Mouse (Mus musculus): ENCODE results near the gene B3gntl1. TPM values are rescaled to one million over a fixed set of nuclear protein-coding genes. Genes with fewer than 3 reads are reported as not detected.
A peak's percentile ranks its signal among the peaks of the same experiment; 100 is the strongest.

B3gntl1 gene
- total and polyA plus RNA-seq, 3 experiments = 3.8 to 5.9 (median 4.8) TPM

GRCm38 (mm10) chr11:121679581-121679980 lies 6.6 kb upstream of the B3gntl1 start:
- no peaks in the 10 kb centered on the region for H3K36me3 ChIP-seq (ENCODE audit: control insufficient read depth, insufficient read depth, low read length)
- H3K79me2 ChIP-seq (replicated peaks; ENCODE audit: control insufficient read depth, insufficient read depth, low read length) = no peaks in the 10 kb centered on the region
- TF ChIP-seq EP300 (IDR thresholded peaks at IDR 0.05; ENCODE audit: insufficient read depth, low read depth, low read length) (no peak), CTCF (IDR thresholded peaks at IDR 0.05) (no peak), POLR2A (IDR thresholded peaks at IDR 0.05; ENCODE audit: insufficient read depth, low read depth, low read length) (no peak)
- no peaks in the 10 kb centered on the region for H3K27me3 ChIP-seq (ENCODE audit: control insufficient read depth, insufficient read depth, low read length)
- 71% methylated on average over 2 of the region's 2 CpGs for WGBS
- H3K4me1 ChIP-seq (ENCODE audit: control insufficient read depth, insufficient read depth, low read length) = no peaks in the 10 kb centered on the region
- no peak overlapping the region for H3K4me3 ChIP-seq
- DNase-seq = no peak
- intact Hi-C loops (cut with DNase I) = no loop called here
- H3K9ac ChIP-seq (ENCODE audit: low read depth, low read length) = no peak overlapping the region
- H3K27ac ChIP-seq = no peak overlapping the region

GRCm38 (mm10) chr11:121676836-121677235 lies 3.9 kb upstream of the B3gntl1 start:
- TF ChIP-seq EP300 (IDR thresholded peaks at IDR 0.05; ENCODE audit: insufficient read depth, low read depth, low read length) (no peak), CTCF (IDR thresholded peaks at IDR 0.05) (no peak), POLR2A (IDR thresholded peaks at IDR 0.05; ENCODE audit: insufficient read depth, low read depth, low read length) (no peak)
- Histone ChIP-seq H3K4me1 (ENCODE audit: control insufficient read depth, insufficient read depth, low read length) (peaks cover 2% of the 10 kb centered on the region), H3K27ac (no peak overlapping the region), H3K36me3 (ENCODE audit: control insufficient read depth, insufficient read depth, low read length) (no peaks in the 10 kb centered on the region), H3K9ac (ENCODE audit: low read depth, low read length) (no peak overlapping the region), H3K79me2 (replicated peaks; ENCODE audit: control insufficient read depth, insufficient read depth, low read length) (no peaks in the 10 kb centered on the region), H3K27me3 (ENCODE audit: control insufficient read depth, insufficient read depth, low read length) (no peaks in the 10 kb centered on the region), H3K4me3 (no peak overlapping the region)
- no peak for DNase-seq
- intact Hi-C loops (cut with DNase I) = no loop called here
- WGBS = 82% methylated on average over 2 of the region's 2 CpGs

- WGBS = 27% methylated on average over 7 of the region's 7 CpGs
- Histone ChIP-seq H3K36me3 (ENCODE audit: control insufficient read depth, insufficient read depth, low read length) (no peaks in the 10 kb centered on the region), H3K27me3 (ENCODE audit: control insufficient read depth, insufficient read depth, low read length) (no peaks in the 10 kb centered on the region), H3K4me1 (ENCODE audit: control insufficient read depth, insufficient read depth, low read length) (peaks cover 2% of the 10 kb centered on the region), H3K27ac (peak overlapping the region; percentile 97), H3K4me3 (peak overlapping the region; percentile 70), H3K79me2 (replicated peaks; ENCODE audit: control insufficient read depth, insufficient read depth, low read length) (no peaks in the 10 kb centered on the region), H3K9ac (ENCODE audit: low read depth, low read length) (peak overlapping the region; percentile 18)
- peak; percentile 12; the same call in 1 of the 2 replicates for TF ChIP-seq CTCF (IDR thresholded peaks at IDR 0.05)
- TF ChIP-seq POLR2A (IDR thresholded peaks at IDR 0.05; ENCODE audit: insufficient read depth, low read depth, low read length) = no peak
- intact Hi-C loops (cut with DNase I) = loop anchor here (1.0 kb wide), 1 partner anchor 29 kb away; no protein-coding TSS in a partner anchor
- DNase-seq = no peak
Measured at GRCm38 (mm10) chr11:121673629-121674028, 676 bp upstream of the B3gntl1 start.

- intact Hi-C loops (cut with DNase I) = no loop called here
- TF ChIP-seq EP300 (IDR thresholded peaks at IDR 0.05; ENCODE audit: insufficient read depth, low read depth, low read length) (no peak), POLR2A (IDR thresholded peaks at IDR 0.05; ENCODE audit: insufficient read depth, low read depth, low read length) (no peak), CTCF (IDR thresholded peaks at IDR 0.05) (peak; percentile 53; the same call in 1 of the 2 replicates)
- Histone ChIP-seq H3K79me2 (replicated peaks; ENCODE audit: control insufficient read depth, insufficient read depth, low read length) (no peaks in the 10 kb centered on the region), H3K36me3 (ENCODE audit: control insufficient read depth, insufficient read depth, low read length) (no peaks in the 10 kb centered on the region), H3K4me1 (ENCODE audit: control insufficient read depth, insufficient read depth, low read length) (peaks cover 2% of the 10 kb centered on the region), H3K4me3 (peak overlapping the region; percentile 70), H3K9ac (ENCODE audit: low read depth, low read length) (peak overlapping the region; percentile 63), H3K27me3 (ENCODE audit: control insufficient read depth, insufficient read depth, low read length) (no peaks in the 10 kb centered on the region), H3K27ac (peak overlapping the region; percentile 97)
- DNase-seq = no peak
- 2% methylated on average over 22 of the region's 22 CpGs for WGBS
Measured at GRCm38 (mm10) chr11:121672312-121672989, 502 bp downstream of the B3gntl1 start.

GRCm38 (mm10) chr11:121670926-121671325 lies 2.0 kb downstream of the B3gntl1 start:
- WGBS = 99% methylated on average over 5 of the region's 5 CpGs
- intact Hi-C loops (cut with DNase I) = no loop called here
- H3K9ac ChIP-seq (ENCODE audit: low read depth, low read length) = no peak overlapping the region
- H3K36me3 ChIP-seq (ENCODE audit: control insufficient read depth, insufficient read depth, low read length) = no peaks in the 10 kb centered on the region
- TF ChIP-seq CTCF (IDR thresholded peaks at IDR 0.05) = no peak
- H3K27ac ChIP-seq = no peak overlapping the region
- no peaks in the 10 kb centered on the region for H3K79me2 ChIP-seq (replicated peaks; ENCODE audit: control insufficient read depth, insufficient read depth, low read length)
- H3K4me3 ChIP-seq = no peak overlapping the region
- peaks cover 2% of the 10 kb centered on the region for H3K4me1 ChIP-seq (ENCODE audit: control insufficient read depth, insufficient read depth, low read length)
- no peak for DNase-seq
- no peaks in the 10 kb centered on the region for H3K27me3 ChIP-seq (ENCODE audit: control insufficient read depth, insufficient read depth, low read length)

GRCm38 (mm10) chr11:121668776-121669175 lies 4.2 kb downstream of the B3gntl1 start:
- no peak for TF ChIP-seq CTCF (IDR thresholded peaks at IDR 0.05)
- no peak for TF ChIP-seq POLR2A (IDR thresholded peaks at IDR 0.05; ENCODE audit: insufficient read depth, low read depth, low read length)
- no peak for TF ChIP-seq EP300 (IDR thresholded peaks at IDR 0.05; ENCODE audit: insufficient read depth, low read depth, low read length)
- WGBS = 90% methylated on average over 5 of the region's 5 CpGs
- intact Hi-C loops (cut with DNase I) = no loop called here

More at GRCm38 (mm10) chr11:121668776-121669175, 4.2 kb downstream of the B3gntl1 start:
- H3K4me1 ChIP-seq (ENCODE audit: control insufficient read depth, insufficient read depth, low read length) = peaks cover 2% of the 10 kb centered on the region
- H3K4me3 ChIP-seq = no peak overlapping the region
- DNase-seq = no peak
- H3K36me3 ChIP-seq (ENCODE audit: control insufficient read depth, insufficient read depth, low read length) = no peaks in the 10 kb centered on the region
- no peak overlapping the region for H3K9ac ChIP-seq (ENCODE audit: low read depth, low read length)
- no peak overlapping the region for H3K27ac ChIP-seq
- H3K79me2 ChIP-seq (replicated peaks; ENCODE audit: control insufficient read depth, insufficient read depth, low read length) = no peaks in the 10 kb centered on the region
- H3K27me3 ChIP-seq (ENCODE audit: control insufficient read depth, insufficient read depth, low read length) = no peaks in the 10 kb centered on the region

All from heart, adult 2 months (tissue).